Mouse (Mus musculus): Measurements from ENCODE around the gene Grb10.

DNA sequence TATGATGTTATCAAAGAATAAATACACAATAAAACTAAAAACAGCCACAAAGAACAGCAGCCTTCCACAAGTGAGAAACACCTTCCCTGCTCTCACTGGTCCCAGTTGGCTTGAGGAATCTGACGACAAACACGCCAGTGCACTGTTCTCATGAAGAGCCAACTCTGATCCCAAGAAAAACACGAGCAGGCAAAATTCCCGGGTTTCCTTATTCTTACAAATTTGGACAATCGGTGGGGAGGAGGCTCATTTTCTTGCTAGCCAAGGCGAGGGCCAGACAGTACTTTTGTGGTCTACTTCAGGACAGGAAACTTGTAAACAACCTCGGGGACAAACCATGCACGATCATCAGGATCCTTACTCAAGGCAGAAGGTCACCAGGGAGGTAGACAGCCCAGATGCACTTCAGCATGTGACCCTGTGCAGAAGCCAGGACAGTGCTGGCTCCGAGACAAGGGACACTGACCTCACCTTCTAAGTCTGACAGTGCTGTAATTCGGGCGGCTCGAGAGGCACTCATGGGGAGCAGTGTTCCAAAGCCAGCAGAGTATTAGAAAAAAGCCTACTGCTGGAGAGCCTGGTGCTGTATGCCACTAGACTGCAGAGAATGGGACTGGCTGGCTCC is 72.9 kb downstream of the Grb10 start:
- no peak for TF ChIP-seq CTCF (IDR thresholded peaks at IDR 0.05; ENCODE audit: low read depth)
- no peak for TF ChIP-seq EP300 (IDR thresholded peaks at IDR 0.05; ENCODE audit: low read depth)

Data from liver, postnatal 0 days (tissue).